Mouse (Mus musculus) lung, postnatal 14 days (tissue): ENCODE results near the gene Sox14.

Experiments
- DNase-seq: peaks from one replicate; pipeline ENCODE4 v3.0.0; 2021

Sox14 gene

DNA sequence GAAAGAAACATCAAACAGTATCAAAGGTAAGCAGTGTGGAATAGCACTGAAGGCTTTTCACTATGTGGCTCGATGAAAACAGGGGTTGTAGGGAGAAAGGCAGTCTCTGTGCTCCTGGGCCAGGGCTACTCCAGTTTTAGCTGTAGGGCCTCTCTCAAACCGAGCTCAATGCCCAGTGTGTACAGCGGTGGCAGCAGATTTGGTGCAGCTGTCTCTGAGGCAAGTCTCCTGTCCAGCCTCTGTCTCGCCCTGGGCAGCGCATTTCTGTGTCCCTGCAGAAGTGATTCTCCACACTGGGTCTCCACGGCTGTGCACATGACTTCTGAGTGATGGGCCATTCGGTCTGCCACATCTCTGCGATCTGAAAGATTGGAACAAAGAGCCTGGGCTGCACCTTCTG lies 27.6 kb downstream of the Sox14 start:
- peak; percentile 7 for DNase-seq

DNA sequence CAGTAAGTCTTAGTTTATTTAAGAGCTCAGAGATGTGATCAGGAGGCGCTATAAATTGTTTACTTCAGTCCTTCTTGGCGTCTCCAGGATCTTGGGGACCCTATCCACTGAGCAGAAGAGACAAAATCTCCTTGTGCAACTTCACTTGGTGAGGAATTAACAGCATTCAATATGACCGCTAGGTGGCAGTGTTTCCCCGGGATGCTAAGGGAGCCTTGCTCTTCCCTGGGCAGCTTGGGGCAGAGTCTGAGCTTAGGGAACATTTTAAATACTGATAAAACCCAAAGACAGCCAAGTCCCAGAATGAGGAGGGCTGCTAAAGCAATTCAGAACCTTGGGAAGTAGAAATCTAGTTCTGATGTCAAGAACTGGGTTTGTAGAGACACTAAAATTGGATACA lies 29.1 kb downstream of the Sox14 start:
- peak; percentile 84 for DNase-seq

DNA sequence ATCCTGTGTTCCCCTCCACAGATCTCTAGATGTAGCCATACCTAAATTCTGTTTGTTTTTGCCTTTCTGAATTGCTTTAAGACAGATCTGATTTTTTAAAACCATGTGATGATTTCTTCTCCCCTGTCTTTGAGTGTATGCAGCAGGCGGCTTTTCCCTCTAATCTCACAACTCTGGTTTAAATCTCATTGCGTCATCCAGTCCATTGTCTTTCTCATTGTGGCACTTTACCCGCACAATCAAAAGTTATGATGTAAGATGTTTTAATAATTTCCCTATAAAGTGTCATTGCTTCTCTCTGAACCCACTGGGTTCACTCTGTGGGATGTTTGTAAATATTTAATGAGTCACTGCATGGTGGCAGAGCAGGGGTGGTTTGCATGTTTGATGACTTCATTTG lies 36.6 kb downstream of the Sox14 start:
- DNase-seq, result no peak

DNA sequence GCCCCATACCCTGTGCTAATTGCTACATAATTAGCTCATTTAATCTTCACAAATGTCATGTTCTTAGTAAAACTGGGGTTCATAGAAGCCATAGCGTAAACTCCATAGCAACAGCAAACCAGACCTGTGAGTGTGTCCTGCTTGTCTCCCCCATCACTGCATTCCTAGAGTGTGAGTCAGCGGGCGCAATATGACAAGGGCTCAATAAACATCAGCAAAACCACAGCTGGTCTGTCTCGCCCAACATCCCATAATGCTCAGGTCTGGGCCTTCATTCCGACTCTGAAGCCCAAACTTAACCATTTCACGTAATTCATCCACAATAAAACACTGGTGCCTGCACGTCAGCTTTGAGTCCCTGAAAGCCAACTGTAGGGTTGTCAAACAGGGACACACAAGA lies 37.1 kb downstream of the Sox14 start:
- DNase-seq, result peak; percentile 2

DNA sequence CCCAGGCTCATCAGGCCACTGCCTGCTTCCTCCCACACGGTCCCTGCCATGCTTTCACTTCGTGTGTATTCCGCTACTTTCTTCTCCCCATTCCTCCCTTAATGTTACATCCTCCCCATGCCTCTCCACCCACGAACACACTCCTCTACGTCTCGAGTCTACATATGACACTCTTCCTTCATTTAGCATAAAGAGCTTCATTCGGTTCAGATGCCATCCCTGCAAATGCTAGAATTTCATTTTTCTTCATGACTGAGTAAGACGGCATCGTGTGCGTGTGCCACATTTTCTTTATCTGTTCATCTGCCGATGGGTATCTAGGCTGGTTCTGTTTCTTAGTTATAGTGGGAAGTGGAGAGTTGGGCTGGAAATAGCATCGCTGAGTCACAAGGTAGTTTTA lies 39.3 kb downstream of the Sox14 start:
- no peak for DNase-seq

DNA sequence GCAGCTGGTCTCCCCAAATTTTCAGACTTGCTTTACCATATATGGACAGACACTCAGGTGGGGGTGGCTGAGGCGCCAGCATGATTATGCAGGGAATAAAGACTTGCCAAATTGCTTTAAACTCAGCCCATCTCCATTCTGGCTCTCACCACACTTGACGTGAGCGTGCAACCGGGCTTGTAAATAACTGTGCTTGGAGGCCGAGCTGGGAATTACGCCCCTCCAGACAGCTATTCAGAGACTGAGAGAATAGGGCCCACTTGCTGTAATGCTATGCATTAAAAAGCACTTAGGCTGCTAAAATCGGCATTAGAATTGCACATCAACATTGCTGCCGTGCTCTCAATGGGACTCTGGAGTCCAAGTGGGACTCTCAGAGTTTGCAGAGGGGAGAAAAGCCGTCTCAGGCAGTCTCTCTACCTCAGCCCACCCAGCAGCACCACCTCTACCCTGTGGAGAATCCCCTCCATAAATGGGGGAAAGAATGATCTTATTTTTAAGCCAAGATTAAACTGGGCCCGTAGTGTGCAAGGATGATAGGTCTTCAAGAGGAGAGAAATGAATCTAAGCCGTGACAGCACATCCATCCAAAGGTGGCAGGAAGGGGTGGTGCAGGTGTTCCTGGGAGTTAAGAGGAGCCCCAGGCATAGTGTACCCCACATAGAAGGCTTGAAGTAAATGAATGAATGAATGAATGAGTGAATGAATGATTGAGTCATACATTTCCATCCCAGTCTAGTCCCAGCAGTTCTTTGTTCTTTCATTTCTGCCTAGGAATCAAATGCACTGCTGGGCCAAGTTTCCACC lies 40.1 kb downstream of the Sox14 start:
- no peak for DNase-seq
